Comparison of ENCODE assay signal across 10 mouse cellular contexts in genomic region chr7:5037467-5037866, GRCm38 (mm10). TPM values are rescaled to one million over a fixed set of nuclear protein-coding genes. Genes with fewer than 3 reads are reported as not detected.
DNase-seq lines count a peak whose midpoint lies in the region; ATAC-seq and TF ChIP-seq lines count a peak whose summit lies in the region.
"Had no signal": no experiment of that assay in that cellular context is flagged by ENCODE, and none has a peak within 500 bp of the region (broad histone marks: within the 10 kb centered on the region; RNA-seq: fewer than 3 reads in every experiment).

No protein-coding gene starts in this region.

- H3K9ac ChIP-seq in kidney, embryonic 16.5 days (replicated peaks; ENCODE audit: low read length) = no peak overlapping the region
- H3K9ac ChIP-seq in embryonic facial prominence, embryonic 15.5 days = no peak overlapping the region
- no peak overlapping the region for H3K9ac ChIP-seq in intestine, embryonic 16.5 days (ENCODE audit: low read depth, low read length)

- peaks cover 10% of the 10 kb centered on the region; the same call in 1 of the 2 replicates for H3K9me3 ChIP-seq in kidney, embryonic 16.5 days (ENCODE audit: low read length)
- H3K9me3 ChIP-seq in embryonic facial prominence, embryonic 15.5 days (replicated peaks) = 0 out of 2 replicates have a peak, but pooled peaks cover 4% of the 10 kb centered on the region
- H3K9me3 ChIP-seq in intestine, embryonic 16.5 days (ENCODE audit: control insufficient read depth, low read length) = no peaks in the 10 kb centered on the region; the same call in 1 of the 2 replicates

- no peak for ATAC-seq in kidney, embryonic 16.5 days (ENCODE audit: low FRiP score, low TSS enrichment)
- ATAC-seq in embryonic facial prominence, embryonic 15.5 days (ENCODE audit: insufficient number of reproducible peaks, low FRiP score, low TSS enrichment, low read depth) = no peak
- no peak for ATAC-seq in intestine, embryonic 16.5 days

- no peak for DNase-seq in kidney, adult 18-20 months
- DNase-seq in urinary bladder, postnatal 25 days (ENCODE audit: low spot score) = no peak
- DNase-seq in adrenal gland, postnatal 36 days = no peak
- no peak for DNase-seq in adrenal gland, postnatal 14 days

- peak overlapping the region; percentile 48 for H3K4me2 ChIP-seq in kidney, embryonic 16.5 days (replicated peaks; ENCODE audit: low read depth, low read length)
- peak overlapping the region; percentile 52 for H3K4me2 ChIP-seq in embryonic facial prominence, embryonic 15.5 days (replicated peaks)
- peak overlapping the region; percentile 50 for H3K4me2 ChIP-seq in intestine, embryonic 16.5 days (ENCODE audit: low read depth, low read length)
- H3K4me2 ChIP-seq in myocyte (ENCODE audit: low read depth) = peak overlapping the region; percentile 50

- peaks cover 43% of the 10 kb centered on the region for H3K36me3 ChIP-seq in kidney, embryonic 16.5 days (ENCODE audit: insufficient read depth, low read length)
- peaks cover 43% of the 10 kb centered on the region for H3K36me3 ChIP-seq in embryonic facial prominence, embryonic 15.5 days
- peaks cover 24% of the 10 kb centered on the region for H3K36me3 ChIP-seq in intestine, embryonic 16.5 days (ENCODE audit: control insufficient read depth, insufficient read depth, low read length)
- peaks cover 12% of the 10 kb centered on the region for H3K36me3 ChIP-seq in myocyte (ENCODE audit: control insufficient read depth, insufficient read depth)

- WGBS in kidney, embryonic 16.5 days = 87% methylated on average over 8 of the region's 8 CpGs
- 89% methylated on average over 8 of the region's 8 CpGs for WGBS in embryonic facial prominence, embryonic 15.5 days
- 84% methylated on average over 8 of the region's 8 CpGs for WGBS in intestine, embryonic 16.5 days

- peak overlapping the region; percentile 99 for H3K27ac ChIP-seq in kidney, embryonic 16.5 days (ENCODE audit: low read length)
- H3K27ac ChIP-seq in embryonic facial prominence, embryonic 15.5 days (replicated peaks) = peak overlapping the region; percentile 97
- peak overlapping the region; percentile 98 for H3K27ac ChIP-seq in intestine, embryonic 16.5 days (ENCODE audit: low read length)

- H3ac ChIP-seq in myocyte (ENCODE audit: control insufficient read depth, insufficient read length) = peak overlapping the region; percentile 52

- peak overlapping the region; percentile 81 for H3K4me3 ChIP-seq in kidney, embryonic 16.5 days (ENCODE audit: low read length)
- H3K4me3 ChIP-seq in embryonic facial prominence, embryonic 15.5 days (replicated peaks) = peak overlapping the region; percentile 59
- H3K4me3 ChIP-seq in intestine, embryonic 16.5 days (ENCODE audit: low read length) = peak overlapping the region; percentile 71
- peak overlapping the region; percentile 62 for H3K4me3 ChIP-seq in myocyte

- H3K27me3 ChIP-seq in kidney, embryonic 16.5 days (ENCODE audit: insufficient read depth, low read length) = no peaks in the 10 kb centered on the region
- H3K27me3 ChIP-seq in embryonic facial prominence, embryonic 15.5 days = no peaks in the 10 kb centered on the region
- H3K27me3 ChIP-seq in intestine, embryonic 16.5 days (replicated peaks; ENCODE audit: control insufficient read depth, insufficient read depth, low read length) = no peaks in the 10 kb centered on the region
- no peaks in the 10 kb centered on the region for H3K27me3 ChIP-seq in myocyte (ENCODE audit: control insufficient read depth, insufficient read depth, insufficient read length)

- no peak for TF ChIP-seq POLR2A in myocyte (IDR thresholded peaks at IDR 0.05; ENCODE audit: insufficient read length, low read depth)

- H3K4me1 ChIP-seq in kidney, embryonic 16.5 days (ENCODE audit: insufficient read depth, low read length) = peaks cover 16% of the 10 kb centered on the region; the same call in 1 of the 2 replicates
- peaks cover 4% of the 10 kb centered on the region; the same call in 1 of the 2 replicates for H3K4me1 ChIP-seq in embryonic facial prominence, embryonic 15.5 days
- H3K4me1 ChIP-seq in intestine, embryonic 16.5 days (ENCODE audit: control insufficient read depth, insufficient read depth, low read length) = peaks cover 6% of the 10 kb centered on the region

- H3K79me2 ChIP-seq in myocyte (ENCODE audit: control insufficient read depth, insufficient read depth) = no peaks in the 10 kb centered on the region

TF ChIP-seq in myocyte, 11 proteins besides CTCF, POLR2A, EP300 and RAD21:
- TF ChIP-seq TCF12 (IDR thresholded peaks at IDR 0.05; ENCODE audit: insufficient read depth, poor library complexity, severe bottlenecking) = no peak
- no peak for TF ChIP-seq POLR2AphosphoS2 (IDR thresholded peaks at IDR 0.05; ENCODE audit: insufficient read length, low read depth)
- no peak for TF ChIP-seq MYOG (IDR thresholded peaks at IDR 0.05; ENCODE audit: control insufficient read depth in 1 of 3, insufficient read depth in 1 of 3, insufficient read length in 2 of 3, low read depth in 2 of 3)
- no peak for TF ChIP-seq REST (IDR thresholded peaks at IDR 0.05; ENCODE audit: insufficient read depth, insufficient read length)
- no peak for TF ChIP-seq CEBPB (IDR thresholded peaks at IDR 0.05; ENCODE audit: insufficient read depth, poor library complexity, severe bottlenecking)
- TF ChIP-seq MAX (IDR thresholded peaks at IDR 0.05; ENCODE audit: low read depth) = no peak
- TF ChIP-seq USF1 (IDR thresholded peaks at IDR 0.05; ENCODE audit: low read depth) = no peak
- no peak for TF ChIP-seq SRF (IDR thresholded peaks at IDR 0.05; ENCODE audit: control insufficient read depth, insufficient read length, low read depth)
- no peak for TF ChIP-seq E2F4 (IDR thresholded peaks at IDR 0.05; ENCODE audit: insufficient read depth)
- TF ChIP-seq TCF3 (IDR thresholded peaks at IDR 0.05; ENCODE audit: insufficient read length, low read depth) = no peak
- TF ChIP-seq MYOD1 (IDR thresholded peaks at IDR 0.05; ENCODE audit: control insufficient read depth in 1 of 3, insufficient read length in 2 of 3, low read depth in 2 of 3) = no peak

RNA-seq across cellular contexts. Expression of gene Zfp784, which starts 0.8 kb away (rescaled TPM):
- 8.1 and 8.2 TPM in 2 replicates for polyA plus RNA-seq in kidney, embryonic 16.5 days (2015; fragmentation: Nextera tagmentation; extraction: Ambion mirVana)
- 6.7 and 7.5 TPM in 2 replicates for polyA plus RNA-seq in embryonic facial prominence, embryonic 15.5 days (2015; fragmentation: Nextera tagmentation; extraction: Ambion mirVana)
- polyA plus RNA-seq in intestine, embryonic 16.5 days (2015; fragmentation: Nextera tagmentation; extraction: Ambion mirVana) = 7.9 and 8.0 TPM in 2 replicates
- polyA plus RNA-seq in myocyte (2012; fragmentation: generic; extraction: Trizol) = 1.5 TPM
- 1 to 10 TPM; 3.8 to 4.5 TPM for total RNA-seq in adrenal gland, postnatal 36 days (2021)
- 4.7 and 5.5 TPM in 2 replicates for total RNA-seq in adrenal gland, postnatal 14 days (2021)

RNA-seq across cellular contexts. Expression of gene 4632433K11Rik, which starts 3.5 kb away (rescaled TPM):
- polyA plus RNA-seq in kidney, embryonic 16.5 days (2015; fragmentation: Nextera tagmentation; extraction: Ambion mirVana) = 1.3 TPM in 1 of 2 replicates, not detected in the other
- polyA plus RNA-seq in embryonic facial prominence, embryonic 15.5 days (2015; fragmentation: Nextera tagmentation; extraction: Ambion mirVana) = not detected in 2 replicates
- polyA plus RNA-seq in intestine, embryonic 16.5 days (2015; fragmentation: Nextera tagmentation; extraction: Ambion mirVana) = not detected in 2 replicates
- not detected for polyA plus RNA-seq in myocyte (2012; fragmentation: generic; extraction: Trizol)
- total RNA-seq in adrenal gland, postnatal 36 days (2021) = not detected
- not detected in 2 replicates for total RNA-seq in adrenal gland, postnatal 14 days (2021)
- total RNA-seq: hematopoietic stem cell, adult 5-6 weeks had no signal
- polyA plus RNA-seq: urinary bladder, adult 2 months had no signal

RNA-seq across cellular contexts. Expression of gene Zfp580, which starts 13.9 kb away (rescaled TPM):
- polyA plus RNA-seq in kidney, embryonic 16.5 days (2015; fragmentation: Nextera tagmentation; extraction: Ambion mirVana) = 35.0 and 44.0 TPM in 2 replicates
- polyA plus RNA-seq in embryonic facial prominence, embryonic 15.5 days (2015; fragmentation: Nextera tagmentation; extraction: Ambion mirVana) = 36.8 and 43.1 TPM in 2 replicates
- polyA plus RNA-seq in intestine, embryonic 16.5 days (2015; fragmentation: Nextera tagmentation; extraction: Ambion mirVana) = 18.2 and 20.2 TPM in 2 replicates
- 13.1 TPM for polyA plus RNA-seq in myocyte (2012; fragmentation: generic; extraction: Trizol)
- total RNA-seq in adrenal gland, postnatal 36 days (2021) = 1 to 10 TPM; 6.4 to 9.3 TPM
- total RNA-seq in adrenal gland, postnatal 14 days (2021) = 10.0 and 12.9 TPM in 2 replicates

RNA-seq across cellular contexts. Expression of gene Ccdc106, which starts 17.1 kb away (rescaled TPM):
- 27.1 and 30.3 TPM in 2 replicates for polyA plus RNA-seq in kidney, embryonic 16.5 days (2015; fragmentation: Nextera tagmentation; extraction: Ambion mirVana)
- polyA plus RNA-seq in embryonic facial prominence, embryonic 15.5 days (2015; fragmentation: Nextera tagmentation; extraction: Ambion mirVana) = 35.4 and 37.8 TPM in 2 replicates
- 10.1 and 13.7 TPM in 2 replicates for polyA plus RNA-seq in intestine, embryonic 16.5 days (2015; fragmentation: Nextera tagmentation; extraction: Ambion mirVana)
- 0.19 TPM for polyA plus RNA-seq in myocyte (2012; fragmentation: generic; extraction: Trizol)
- total RNA-seq in adrenal gland, postnatal 36 days (2021) = 1 to 10 TPM in 1 of 2 experiments, under 1 TPM in 1; 0.96 to 1.4 TPM
- total RNA-seq in adrenal gland, postnatal 14 days (2021) = 1.3 and 2.7 TPM in 2 replicates
- total RNA-seq: hematopoietic stem cell, adult 5-6 weeks had no signal

RNA-seq across cellular contexts. Expression of gene Zfp865, which starts 17.3 kb away (rescaled TPM):
- 6.6 and 7.6 TPM in 2 replicates for polyA plus RNA-seq in kidney, embryonic 16.5 days (2015; fragmentation: Nextera tagmentation; extraction: Ambion mirVana)
- 8.0 and 9.0 TPM in 2 replicates for polyA plus RNA-seq in embryonic facial prominence, embryonic 15.5 days (2015; fragmentation: Nextera tagmentation; extraction: Ambion mirVana)
- polyA plus RNA-seq in intestine, embryonic 16.5 days (2015; fragmentation: Nextera tagmentation; extraction: Ambion mirVana) = 3.5 and 4.0 TPM in 2 replicates
- 18.1 TPM for polyA plus RNA-seq in myocyte (2012; fragmentation: generic; extraction: Trizol)
- 10 to 100 TPM; 22.1 to 24.1 TPM for total RNA-seq in adrenal gland, postnatal 36 days (2021)
- total RNA-seq in adrenal gland, postnatal 14 days (2021) = 25.3 and 30.5 TPM in 2 replicates
